Mouse (Mus musculus): ENCODE data around the gene Sema3f.
A peak's percentile ranks its signal among the peaks of the same experiment; 100 is the strongest.

Sema3f gene

GRCm38 (mm10) chr9:107692785-107693184 lies 17.5 kb downstream of the Sema3f start:
- DNase-seq (ENCODE audit: low read depth, low spot score) = no peak

DNA sequence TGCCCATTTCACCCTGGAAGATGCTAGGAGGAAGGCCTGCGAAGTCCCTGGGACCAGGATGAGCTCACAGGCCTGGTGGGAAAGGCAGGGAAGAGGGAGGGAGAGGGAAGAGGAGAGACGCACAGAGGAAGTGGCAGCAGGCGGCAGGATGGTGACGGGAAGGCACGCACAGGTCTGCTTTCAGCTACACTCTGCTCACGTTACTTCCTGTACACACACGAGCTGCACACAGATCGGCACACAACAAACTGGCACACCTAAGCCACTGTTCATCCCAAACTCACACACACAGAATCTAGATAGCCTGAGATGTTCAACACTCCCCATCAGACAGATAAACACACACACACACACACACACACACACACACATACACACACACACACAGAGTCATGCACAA lies 19.9 kb downstream of the Sema3f start:
- DNase-seq (ENCODE audit: low read depth, low spot score) = no peak

- no peak for DNase-seq (ENCODE audit: low read depth, low spot score)
Observed at GRCm38 (mm10) chr9:107688939-107689338, 21.3 kb downstream of the Sema3f start.

DNA sequence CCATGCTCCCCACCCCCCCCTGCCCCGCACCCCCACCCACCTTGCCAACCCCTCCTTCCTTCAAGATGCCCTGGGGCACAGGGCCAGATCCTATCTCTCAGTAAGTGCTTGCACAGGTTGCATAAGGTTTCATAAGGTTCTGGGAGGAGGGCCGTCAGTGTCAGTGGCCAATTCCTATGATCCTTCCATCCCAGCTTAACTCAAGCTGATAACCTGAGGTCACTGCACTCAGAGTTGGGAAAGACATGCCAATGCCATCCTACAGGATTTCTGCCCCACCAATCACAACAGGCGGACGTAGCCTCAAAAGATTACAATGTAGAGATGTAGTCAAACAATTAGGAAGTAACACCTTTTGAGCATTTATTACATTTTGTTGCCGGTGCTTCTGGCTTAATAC lies 21.9 kb downstream of the Sema3f start:
- no peak for DNase-seq (ENCODE audit: low read depth, low spot score)

DNA sequence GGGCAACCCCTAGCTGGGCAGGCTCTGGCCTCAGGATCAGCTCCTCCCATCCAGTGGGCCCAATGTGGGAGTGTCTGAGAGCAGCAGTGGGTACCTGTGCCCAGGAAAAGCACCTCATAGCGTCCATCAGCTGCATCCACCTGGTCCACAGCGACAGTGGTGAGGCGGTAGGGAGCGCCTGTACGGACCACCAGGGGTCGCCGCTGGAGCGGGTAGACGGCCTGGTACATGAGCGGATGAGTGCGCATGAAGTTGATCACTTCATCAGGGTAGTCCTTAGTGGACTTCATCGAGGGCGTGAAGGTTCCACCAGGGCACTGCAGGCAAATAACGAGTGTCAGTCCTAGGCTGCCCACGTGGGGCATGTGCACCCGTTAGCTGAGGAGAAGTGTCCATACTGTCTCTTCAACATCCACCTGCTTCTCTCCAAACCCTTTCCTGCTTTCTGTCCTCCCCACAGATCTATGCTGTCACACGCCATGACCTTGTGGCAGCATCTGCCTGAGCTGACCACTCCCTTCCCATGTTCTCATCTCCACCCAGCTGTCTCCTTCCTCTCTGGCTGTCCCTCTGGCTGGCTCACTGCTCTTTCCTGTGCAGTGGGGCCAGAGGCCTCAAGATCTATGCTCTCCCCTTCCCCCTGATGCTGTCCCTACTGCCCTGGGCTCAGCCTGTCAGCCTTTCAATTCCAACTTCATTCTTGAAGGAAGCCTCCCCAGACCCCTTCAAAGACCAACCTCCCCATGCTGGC lies 24.9 kb downstream of the Sema3f start:
- peak; percentile 56 for DNase-seq (ENCODE audit: low read depth, low spot score)

DNA sequence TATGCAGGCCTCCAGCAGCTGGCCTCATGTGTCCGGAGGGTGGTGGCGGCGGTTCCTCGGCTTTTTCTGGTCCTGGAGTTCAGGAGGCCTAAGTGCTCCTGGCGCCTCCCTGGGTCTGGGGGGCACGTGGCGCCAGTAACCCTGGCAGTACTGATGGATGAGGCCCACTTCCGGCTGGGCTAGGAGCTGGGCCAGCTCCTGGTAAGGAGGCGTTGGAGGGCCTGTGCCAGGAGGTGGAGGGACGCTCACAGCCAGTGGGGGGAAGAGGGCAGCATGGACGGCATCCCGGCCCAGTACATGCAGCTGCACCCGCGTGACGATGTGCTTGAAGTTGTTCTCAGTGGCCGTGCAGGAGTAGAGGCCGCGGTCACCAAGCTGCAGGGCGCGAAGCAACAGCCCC lies 27.9 kb downstream of the Sema3f start:
- no peak for DNase-seq (ENCODE audit: low read depth, low spot score)

GRCm38 (mm10) chr9:107679501-107679900 lies 30.8 kb downstream of the Sema3f start, which contains the start of gene Gnat1:
Gene Gnat1 (minus strand): TSS chr9:107679712.
- no peak for DNase-seq (ENCODE audit: low read depth, low spot score)

DNA sequence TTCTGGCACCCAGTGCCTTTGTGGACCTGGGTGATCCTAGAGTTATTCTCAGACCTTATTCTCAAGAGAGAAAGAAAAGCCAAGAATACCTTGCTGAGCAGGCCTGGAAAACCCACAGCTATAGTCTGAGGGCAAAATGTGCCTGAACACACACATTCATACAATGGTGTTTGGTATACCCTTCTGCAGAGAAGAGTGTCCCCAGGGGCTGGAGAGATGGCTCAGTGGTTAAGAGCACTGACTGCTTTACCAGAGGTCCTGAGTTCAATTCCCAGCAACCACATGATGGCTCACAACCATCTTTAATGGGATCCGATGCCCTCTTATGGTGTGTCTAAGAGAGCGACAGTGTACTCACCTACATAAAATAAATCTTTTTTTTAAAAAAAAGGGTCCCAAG lies 31.4 kb downstream of the Sema3f start:
- no peak for DNase-seq (ENCODE audit: low read depth, low spot score)

GRCm38 (mm10) chr9:107677819-107678526 lies 32.3 kb downstream of the Sema3f start:
- peak; percentile 87 for DNase-seq (ENCODE audit: low read depth, low spot score)

GRCm38 (mm10) chr9:107677091-107677784 lies 33.0 kb downstream of the Sema3f start:
- peak; percentile 93 for DNase-seq (ENCODE audit: low read depth, low spot score)

GRCm38 (mm10) chr9:107676302-107676701 lies 34.0 kb downstream of the Sema3f start:
- no peak for DNase-seq (ENCODE audit: low read depth, low spot score)

- peak; percentile 83 for DNase-seq (ENCODE audit: low read depth, low spot score)
Observed at GRCm38 (mm10) chr9:107675671-107676301, 34.5 kb downstream of the Sema3f start.

GRCm38 (mm10) chr9:107674609-107675429 lies 35.5 kb downstream of the Sema3f start:
- no peak for DNase-seq (ENCODE audit: low read depth, low spot score)

GRCm38 (mm10) chr9:107670259-107670658 lies 40.0 kb downstream of the Sema3f start:
- DNase-seq (ENCODE audit: low read depth, low spot score) = no peak

- no peak for DNase-seq (ENCODE audit: low read depth, low spot score)
Observed at GRCm38 (mm10) chr9:107669480-107669945, 40.8 kb downstream of the Sema3f start, which contains the start of gene Slc38a3. Gene Slc38a3 (minus strand): TSS chr9:107669530.

GRCm38 (mm10) chr9:107668916-107669315 lies 41.4 kb downstream of the Sema3f start:
- DNase-seq (ENCODE audit: low read depth, low spot score) = no peak

DNA sequence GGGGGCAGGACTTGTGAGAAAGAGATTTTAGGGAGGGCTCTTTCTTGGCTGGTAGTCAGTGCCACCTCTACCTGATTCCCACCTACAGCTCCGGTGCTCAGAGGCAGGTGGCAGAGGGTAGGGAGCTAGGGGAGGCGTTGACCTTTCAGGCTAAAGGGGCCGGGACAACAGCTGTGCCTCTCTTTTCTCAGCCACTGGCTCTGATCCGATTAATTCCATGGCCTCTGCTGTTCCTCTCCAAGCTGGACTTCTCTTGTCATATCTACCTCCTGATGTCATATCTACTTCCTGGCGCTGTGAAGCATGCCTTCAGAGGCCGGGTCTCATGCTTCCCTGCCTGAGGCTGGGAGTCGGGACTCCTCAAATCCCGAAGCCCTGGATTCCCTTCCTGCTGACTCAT lies 42.3 kb downstream of the Sema3f start:
- no peak for DNase-seq (ENCODE audit: low read depth, low spot score)

GRCm38 (mm10) chr9:107667219-107667618 lies 43.1 kb downstream of the Sema3f start:
- peak; percentile 79 for DNase-seq (ENCODE audit: low read depth, low spot score)

DNA sequence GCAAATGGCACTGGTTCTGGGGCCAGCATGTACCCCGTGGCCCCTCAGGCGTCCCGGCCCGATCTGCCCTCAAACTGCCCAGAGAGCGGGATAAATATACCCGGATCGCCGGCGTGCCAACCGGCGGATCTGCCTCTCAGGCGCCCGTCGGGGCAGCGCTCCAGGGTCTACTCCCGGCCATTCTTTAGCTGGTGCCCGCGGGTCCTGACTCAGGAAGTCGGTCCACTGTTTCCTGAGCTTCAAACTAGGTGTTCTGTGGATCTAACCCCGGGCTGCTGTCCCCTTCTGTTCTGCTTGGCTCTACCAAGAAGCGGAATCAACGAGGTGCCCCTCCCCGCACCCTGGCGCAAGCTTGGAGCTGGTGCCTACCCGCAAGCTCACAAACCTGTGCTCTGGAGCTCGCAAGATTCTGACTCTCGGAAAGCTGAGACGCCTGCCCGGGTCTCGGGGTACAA lies 43.5 kb downstream of the Sema3f start:
- no peak for DNase-seq (ENCODE audit: low read depth, low spot score)

- no peak for DNase-seq (ENCODE audit: low read depth, low spot score)
Observed at GRCm38 (mm10) chr9:107665308-107665707, 45.0 kb downstream of the Sema3f start.

DNA sequence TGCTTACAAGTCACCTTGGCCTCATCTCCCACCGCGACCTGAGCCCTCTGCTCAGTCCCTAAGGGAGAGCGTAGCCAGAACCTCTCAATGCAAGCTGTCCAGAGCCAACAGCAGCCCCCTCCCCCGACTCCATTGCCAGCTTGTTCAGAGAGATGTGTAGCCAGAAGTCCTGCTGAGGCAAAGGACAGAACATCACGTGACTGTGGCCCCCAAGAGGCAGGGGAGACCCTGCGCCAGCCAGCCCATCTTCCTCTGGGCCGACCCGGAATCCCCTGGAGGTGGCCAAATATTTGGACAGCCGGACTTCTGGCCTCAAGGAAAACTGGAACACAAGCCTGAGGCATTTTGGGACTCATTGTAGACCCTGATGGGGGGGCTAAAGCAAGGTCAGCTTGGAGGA lies 46.8 kb downstream of the Sema3f start:
- DNase-seq (ENCODE audit: low read depth, low spot score) = no peak
